Mouse (Mus musculus) left cerebral cortex, adult 2 months (tissue): ENCODE measurements around the gene Pdzrn3. TPM values are rescaled to one million over a fixed set of nuclear protein-coding genes. Genes with fewer than 3 reads are reported as not detected.
A peak's percentile ranks its signal among the peaks of the same experiment; 100 is the strongest.

Experiments used
- DNase-seq, 2 experiments: peaks; one replicate each; pipeline ENCODE4 v3.0.0; 2021 to 2022; ENCODE audit warnings: low spot score in 2 of 2, mixed read lengths in 1 of 2; ENCODE audit errors: extremely low spot score in 1 of 2
- H3K27ac ChIP-seq: fragments of 200-600 bp; 2 replicates; pipeline ENCODE4 v1.8.1; 2022
- H3K4me3 ChIP-seq: fragments of 200-600 bp; 2 replicates; pipeline ENCODE4 v1.8.1; 2022
- CTCF ChIP-seq: fragments of 200-600 bp; IDR thresholded peaks from 2 replicates; pipeline ENCODE4 v1.8.1; 2022; ENCODE audit warnings: antibody characterized with exemption, mild to moderate bottlenecking, moderate library complexity
- intact Hi-C: fragments of 180-260 bp; cut with DNase I; formaldehyde crosslinking; loops from one replicate; pipeline ENCODE4 v1.15.1; 2025
- total RNA-seq, 2 experiments: library from RNA; stranded (reverse); gene quantifications; 2 replicates each; pipeline ENCODE4 v1.2.3; 2021

Gene Pdzrn3
- total RNA-seq, 2 experiments from 2014 or later: 47.9 to 50.8 TPM

DNA sequence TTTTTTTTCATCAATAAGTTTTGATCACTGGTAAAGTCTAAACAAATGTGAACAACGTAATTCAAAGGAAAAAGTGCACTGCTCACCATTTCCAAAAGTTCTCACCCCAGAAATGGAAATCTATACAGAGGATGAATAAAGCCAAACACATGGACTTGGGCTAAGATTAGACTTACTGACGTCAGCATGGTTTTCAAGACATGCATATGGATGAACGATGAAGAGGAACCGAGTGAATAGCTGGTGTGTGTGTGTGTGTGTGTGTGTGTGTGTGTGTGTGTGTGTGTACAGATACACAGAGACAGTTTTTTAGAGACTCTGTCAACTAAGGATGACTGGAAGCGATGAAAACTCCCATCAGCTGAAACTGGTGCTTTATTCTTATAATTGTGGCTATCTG lies 29.2 kb downstream of the Pdzrn3 start:
- Histone ChIP-seq H3K4me3 (no peak overlapping the region), H3K27ac (no peak overlapping the region)
- intact Hi-C loops: no loop called here
- no peak for DNase-seq
- no peak for TF ChIP-seq CTCF

DNA sequence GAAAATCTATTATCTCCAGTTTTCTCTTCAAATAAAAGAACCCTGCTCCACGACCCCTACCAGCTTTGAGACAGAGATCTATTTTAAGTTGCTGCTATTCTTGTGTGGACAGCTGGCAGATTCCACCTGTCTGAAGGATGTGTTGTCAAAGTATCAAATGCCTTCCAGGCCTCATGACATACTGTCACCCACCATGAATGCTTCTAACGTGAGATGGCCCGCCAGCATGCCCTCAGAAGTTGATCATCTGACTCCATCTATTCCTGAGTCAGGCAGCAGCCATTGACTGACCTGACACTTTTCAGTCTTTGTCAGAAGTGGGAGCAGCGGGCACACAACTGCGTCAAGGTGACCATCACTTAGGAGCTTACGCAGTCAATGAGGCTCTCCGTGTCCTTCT lies 37.6 kb downstream of the Pdzrn3 start:
- H3K4me3 ChIP-seq: no peak overlapping the region
- TF ChIP-seq CTCF: no peak
- H3K27ac ChIP-seq: no peak overlapping the region
- intact Hi-C loops: no loop called here
- no peak for DNase-seq

DNA sequence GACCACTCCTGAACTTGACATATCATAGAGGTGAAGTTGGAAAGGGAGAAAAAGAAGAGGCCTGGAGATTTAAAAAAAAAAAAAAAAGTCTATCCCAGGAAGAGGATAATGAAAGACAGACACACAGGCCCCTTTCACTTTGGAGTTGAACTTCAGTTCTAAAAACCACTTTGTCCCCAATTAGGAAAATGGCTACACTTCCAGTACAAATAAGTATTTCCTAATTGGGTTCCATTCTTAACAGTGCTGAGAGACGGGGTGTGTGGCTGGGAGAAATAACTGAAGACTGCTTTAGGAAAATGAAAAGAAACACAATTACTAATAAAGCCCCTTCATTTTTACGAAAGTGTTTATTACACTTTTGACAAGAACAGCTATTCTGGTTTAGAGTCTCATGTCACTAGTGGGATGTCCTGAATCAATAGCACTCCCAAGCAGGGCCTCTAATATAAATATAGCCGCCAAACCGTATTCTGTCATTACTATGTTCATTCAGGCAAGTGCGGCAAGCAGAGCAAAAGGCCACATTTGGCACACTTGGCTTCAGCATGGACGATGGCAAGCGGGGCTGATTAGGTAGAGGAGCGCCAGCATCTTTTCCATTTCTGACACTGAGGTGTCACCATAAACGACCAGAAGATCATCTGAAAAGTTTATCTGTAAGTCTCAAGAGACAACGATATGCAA lies 39.7 kb downstream of the Pdzrn3 start:
- no peak for DNase-seq
- intact Hi-C loops: no loop called here
- H3K4me3 ChIP-seq: no peak overlapping the region
- H3K27ac ChIP-seq: no peak overlapping the region
- no peak for TF ChIP-seq CTCF

DNA sequence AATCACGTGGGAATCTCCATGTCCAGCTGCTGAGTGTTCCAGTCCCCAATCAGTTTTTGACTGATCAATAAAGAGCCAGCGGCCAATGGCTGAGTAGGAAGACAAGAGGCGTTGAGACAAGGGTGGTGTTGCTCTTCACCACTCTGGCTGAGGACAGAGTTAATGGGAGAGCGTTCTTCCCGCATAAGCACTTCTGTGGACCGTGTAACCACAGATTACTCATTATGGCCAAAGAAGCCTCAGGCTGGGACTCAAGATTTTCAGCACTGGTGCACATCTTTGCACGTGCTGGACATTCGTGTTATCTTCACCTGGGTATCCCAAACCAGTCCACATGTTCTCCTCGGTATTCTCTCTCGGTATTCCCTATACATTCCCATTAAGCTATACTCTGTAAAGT lies 41.0 kb downstream of the Pdzrn3 start:
- TF ChIP-seq CTCF: no peak
- no peak overlapping the region for H3K27ac ChIP-seq
- H3K4me3 ChIP-seq: no peak overlapping the region
- DNase-seq: no peak
- intact Hi-C loops: no loop called here

DNA sequence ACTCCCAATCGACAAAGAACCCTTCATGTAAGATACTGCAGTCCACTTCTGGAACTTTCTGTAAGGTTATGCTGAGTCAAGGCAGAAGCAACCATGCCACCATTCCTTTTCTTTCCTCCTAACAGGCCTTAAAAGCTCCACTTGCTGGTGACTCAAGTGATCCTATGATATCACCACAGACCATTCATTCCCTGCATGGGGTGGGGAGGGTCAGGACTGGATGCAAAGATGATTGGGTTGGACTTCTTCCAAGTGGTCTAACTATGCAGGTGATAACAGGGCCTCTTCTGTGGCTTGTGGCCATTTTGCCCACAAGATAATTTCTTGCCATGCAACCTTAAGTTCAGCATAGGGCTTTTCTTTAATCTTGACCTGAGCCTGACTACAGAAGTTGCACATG lies 42.0 kb downstream of the Pdzrn3 start:
- intact Hi-C loops: no loop called here
- Histone ChIP-seq H3K27ac (no peak overlapping the region), H3K4me3 (no peak overlapping the region)
- TF ChIP-seq CTCF: no peak
- DNase-seq: no peak

DNA sequence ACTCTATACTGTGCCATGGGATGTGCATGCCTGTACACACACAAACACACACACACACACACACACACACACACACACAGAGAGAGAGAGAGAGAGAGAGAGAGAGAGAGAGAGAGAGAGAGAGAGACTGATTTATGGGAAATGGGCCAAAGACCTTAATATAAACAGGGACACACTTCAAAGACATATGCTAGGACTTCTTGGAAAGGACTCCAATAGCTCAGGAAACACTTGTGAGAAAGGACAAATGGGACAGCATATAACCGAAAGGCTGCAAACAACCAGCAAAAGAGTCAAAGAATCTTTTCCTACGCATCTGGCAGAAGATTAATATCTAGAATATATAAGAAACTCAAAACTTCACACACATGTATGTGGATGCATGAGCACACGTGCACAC lies 43.2 kb downstream of the Pdzrn3 start:
- no peak overlapping the region for H3K27ac ChIP-seq
- intact Hi-C loops: no loop called here
- TF ChIP-seq CTCF: no peak
- DNase-seq: no peak
- H3K4me3 ChIP-seq: no peak overlapping the region

DNA sequence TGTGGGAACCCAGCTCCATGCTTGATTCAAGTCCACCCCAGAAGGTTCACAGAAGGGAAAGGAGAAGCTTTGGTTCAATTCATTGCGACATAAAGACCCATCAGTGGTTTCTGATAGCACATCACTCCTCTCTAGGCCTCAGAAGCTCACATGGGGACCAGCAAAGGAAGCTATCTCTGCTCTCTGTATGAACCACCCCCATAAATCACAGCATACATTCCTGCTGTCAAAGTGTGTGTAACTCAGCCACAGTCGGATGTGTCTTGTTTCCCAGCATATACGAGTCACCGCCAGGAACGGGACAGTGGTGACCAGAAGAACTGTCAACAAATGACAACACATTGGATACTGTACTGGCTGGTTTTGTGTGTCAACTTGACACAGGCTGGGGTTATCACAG lies 47.3 kb downstream of the Pdzrn3 start:
- no peak for DNase-seq
- intact Hi-C loops: no loop called here
- Histone ChIP-seq H3K4me3 (no peak overlapping the region), H3K27ac (no peak overlapping the region)
- no peak for TF ChIP-seq CTCF

DNA sequence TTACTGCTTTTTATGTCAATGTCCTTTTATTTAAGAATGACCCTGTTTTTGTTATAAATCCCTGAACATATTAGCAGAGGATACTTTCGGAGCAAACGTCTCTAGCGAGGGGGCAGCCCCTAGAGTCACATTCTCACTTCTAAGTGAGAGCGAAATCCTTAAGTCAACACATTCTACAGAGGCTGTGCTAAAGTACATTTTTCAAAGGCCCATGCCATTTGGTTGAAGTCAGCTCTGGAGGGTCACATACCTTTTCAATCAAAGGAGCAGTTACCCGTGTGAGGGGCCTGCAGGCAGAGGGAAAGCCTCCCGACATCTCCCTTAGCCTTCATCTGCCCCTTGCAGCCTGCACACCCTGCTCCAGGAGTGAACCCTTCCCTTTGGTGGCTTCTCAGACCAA lies 48.2 kb downstream of the Pdzrn3 start:
- intact Hi-C loops: no loop called here
- H3K4me3 ChIP-seq: no peak overlapping the region
- TF ChIP-seq CTCF: no peak

DNA sequence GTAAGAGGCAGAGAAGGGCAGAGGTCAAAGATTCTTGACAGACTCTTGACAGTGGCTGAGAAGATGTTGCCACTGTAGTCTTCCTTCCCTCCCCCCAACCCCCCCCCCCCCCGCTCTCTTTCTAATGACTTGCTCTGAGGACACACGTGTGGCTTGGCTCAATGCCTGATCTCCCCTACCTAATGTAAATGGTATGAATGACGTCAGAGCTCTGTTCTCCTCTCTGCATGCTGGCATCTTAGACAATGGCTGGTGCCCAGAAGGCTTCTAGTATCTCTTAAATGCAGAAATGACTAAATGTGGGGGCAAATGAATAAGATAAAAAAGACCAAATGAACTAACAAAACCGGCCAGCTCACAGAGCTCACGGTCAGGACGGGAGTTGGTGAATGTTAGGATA lies 49.2 kb downstream of the Pdzrn3 start:
- TF ChIP-seq CTCF: no peak
- Histone ChIP-seq H3K27ac (no peak overlapping the region), H3K4me3 (no peak overlapping the region)
- DNase-seq: no peak
- intact Hi-C loops: no loop called here

More for the DNA sequence above, 48.2 kb downstream of the Pdzrn3 start:
- DNase-seq: no peak
- no peak overlapping the region for H3K27ac ChIP-seq

DNA sequence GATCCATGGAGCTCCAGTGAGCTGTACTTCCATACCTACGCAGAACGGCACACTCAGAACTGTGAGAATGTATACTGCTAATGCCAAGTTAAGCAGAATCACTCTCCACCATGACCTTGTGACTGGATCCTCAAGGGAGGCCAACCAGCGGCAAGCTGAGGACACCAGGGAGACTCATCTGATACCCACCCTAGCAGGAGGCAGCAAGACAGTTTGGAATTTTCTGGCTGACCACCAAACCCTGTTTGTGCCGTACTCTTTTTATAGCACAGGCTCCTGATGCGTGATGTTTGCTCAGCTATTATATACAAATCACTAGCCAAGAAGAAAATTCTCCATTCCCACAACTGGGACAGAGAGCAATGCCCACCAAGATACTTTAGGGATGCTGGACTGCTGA lies 50.0 kb downstream of the Pdzrn3 start:
- Histone ChIP-seq H3K4me3 (no peak overlapping the region), H3K27ac (peak overlapping the region; percentile 65)
- no peak for DNase-seq
- no peak for TF ChIP-seq CTCF
- intact Hi-C loops: no loop called here

DNA sequence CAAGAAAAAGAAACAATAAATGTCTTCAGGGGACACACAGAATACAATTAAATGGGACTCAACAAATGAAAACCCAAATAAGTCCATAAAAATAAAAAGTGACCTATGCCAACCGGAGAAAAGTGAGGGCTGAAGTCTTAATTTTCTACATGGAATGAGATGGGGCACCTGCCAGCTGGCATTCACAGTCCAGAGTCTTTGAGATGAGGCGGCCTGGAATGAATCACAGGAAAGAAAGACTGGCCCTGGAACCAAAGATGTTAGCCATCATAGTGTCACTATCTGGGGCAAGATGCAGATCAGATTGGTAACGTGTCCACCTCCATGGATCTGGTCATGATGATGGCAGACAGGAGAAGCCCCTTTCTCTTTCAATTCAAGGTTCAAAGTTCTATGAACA lies 50.5 kb downstream of the Pdzrn3 start:
- DNase-seq: no peak
- Histone ChIP-seq H3K4me3 (no peak overlapping the region), H3K27ac (peak overlapping the region; percentile 65)
- TF ChIP-seq CTCF: no peak
- intact Hi-C loops: no loop called here

DNA sequence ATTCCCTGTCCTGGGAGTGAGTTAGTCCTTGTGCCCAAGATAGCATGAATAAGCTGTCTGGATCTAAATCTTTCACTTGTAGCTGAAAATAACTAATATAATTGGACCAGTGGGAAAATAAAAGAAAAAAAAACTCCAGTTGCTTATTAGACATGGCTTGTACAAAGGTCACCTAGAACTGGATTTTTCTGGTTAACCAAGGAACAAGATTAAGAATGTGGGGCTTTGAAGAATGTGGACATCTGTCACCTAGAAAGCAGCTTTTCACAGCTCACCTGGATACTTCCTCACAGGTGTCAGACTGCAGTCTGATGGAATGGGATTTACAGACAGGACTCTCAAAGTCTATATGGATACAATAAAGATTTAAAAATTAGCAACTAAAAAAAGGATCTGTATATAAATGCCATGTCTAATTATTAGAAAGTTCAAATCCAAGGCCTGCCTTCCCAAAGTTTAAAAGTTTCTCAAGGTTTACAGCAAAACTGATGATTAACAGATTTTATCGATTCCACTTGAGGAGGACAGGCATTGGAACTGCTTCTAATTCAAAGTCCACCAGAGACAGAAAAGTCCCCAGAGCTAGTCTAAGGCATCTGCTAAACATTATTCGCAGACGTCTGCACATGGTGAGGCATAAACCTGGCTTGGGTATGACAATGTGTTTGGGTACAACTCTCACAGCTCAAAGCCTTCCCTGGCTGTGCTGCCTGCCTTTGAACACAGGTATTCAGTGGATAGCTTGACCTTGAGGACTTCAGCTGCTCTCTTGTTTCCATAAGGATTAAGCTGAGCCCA lies 51.7 kb downstream of the Pdzrn3 start:
- intact Hi-C loops: no loop called here
- no peak overlapping the region for H3K4me3 ChIP-seq
- H3K27ac ChIP-seq: peak overlapping the region; percentile 59
- TF ChIP-seq CTCF: no peak
- DNase-seq: no peak

DNA sequence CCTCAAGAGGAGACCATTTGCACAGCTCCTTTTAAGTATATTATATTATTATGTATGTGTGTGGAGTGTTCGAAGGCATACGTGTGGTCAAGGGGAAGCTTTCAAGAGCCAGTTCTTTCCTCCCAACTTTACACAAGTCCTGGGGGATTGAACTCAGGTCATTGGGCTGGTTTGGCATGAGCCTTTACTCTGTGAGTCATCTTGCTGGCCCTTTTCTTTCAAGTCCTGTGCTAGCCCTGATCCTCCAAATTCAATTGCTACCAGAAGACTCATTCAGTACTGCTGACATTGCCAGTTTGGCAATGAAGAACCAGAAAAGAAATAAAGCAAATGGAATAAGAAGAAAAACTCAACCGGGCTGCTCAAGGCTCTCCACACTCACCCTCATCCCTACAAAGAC lies 55.1 kb downstream of the Pdzrn3 start:
- no peak for DNase-seq
- no peak overlapping the region for H3K4me3 ChIP-seq
- intact Hi-C loops: no loop called here
- no peak overlapping the region for H3K27ac ChIP-seq
- no peak for TF ChIP-seq CTCF
